In the genomic region with DNA sequence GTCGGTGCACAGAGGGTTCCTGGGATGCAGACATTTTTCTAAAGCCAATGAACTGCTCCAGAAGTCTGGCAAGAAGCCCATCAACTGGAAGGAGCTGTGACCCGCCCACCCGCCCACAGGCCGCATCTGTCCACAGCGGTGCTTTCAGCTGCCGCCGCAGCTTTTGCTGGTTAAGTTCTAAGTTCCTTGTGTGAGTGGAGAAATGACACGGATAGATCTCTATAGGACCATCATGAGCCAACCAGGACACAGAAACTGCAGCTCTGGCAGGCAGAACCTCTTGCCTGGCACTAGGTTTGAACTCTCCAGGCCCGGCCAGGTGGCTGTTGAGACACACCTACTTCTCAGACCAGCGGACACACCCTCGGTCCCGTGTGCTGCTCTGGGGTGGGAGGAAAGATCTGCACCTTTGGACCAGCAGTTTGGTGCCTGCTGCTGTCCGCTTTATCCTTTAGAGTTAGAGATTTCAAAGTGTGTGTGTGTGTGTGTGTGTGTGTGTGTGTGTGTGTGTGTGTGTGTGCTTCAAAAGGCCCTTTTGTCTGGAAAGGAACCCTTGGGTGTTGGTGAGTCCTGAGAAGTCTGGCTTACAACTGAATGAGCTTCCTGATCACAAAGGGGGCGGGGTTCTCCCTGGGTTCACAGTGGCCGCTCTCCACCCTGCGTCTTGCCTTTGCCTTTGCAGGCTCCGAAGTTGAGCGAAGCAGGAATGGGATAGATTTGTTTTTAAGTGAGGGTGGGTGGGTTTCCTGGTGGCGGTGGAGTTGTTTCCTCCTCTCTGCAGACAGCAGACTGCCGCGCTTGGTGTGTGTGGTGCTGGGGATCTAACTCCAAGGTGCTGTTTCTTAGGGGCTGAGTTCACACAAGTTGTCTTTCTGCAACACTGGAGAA, we compare ENCODE assay signal across 9 mouse cellular contexts. TPM values are rescaled to one million over a fixed set of nuclear protein-coding genes. Genes with fewer than 3 reads are reported as not detected.
DNase-seq lines count a peak whose midpoint lies in the region; ATAC-seq and TF ChIP-seq lines count a peak whose summit lies in the region.
"Had no signal": no experiment of that assay in that cellular context is flagged by ENCODE, and none has a peak within 500 bp of the region (broad histone marks: within the 10 kb centered on the region; RNA-seq: fewer than 3 reads in every experiment).

No protein-coding gene starts in this region.

- H3K36me3 ChIP-seq in liver, postnatal 0 days (replicated peaks; ENCODE audit: insufficient read depth, low read length), result peaks cover 2% of the 10 kb centered on the region; the same call in 1 of the 2 replicates
- H3K36me3 ChIP-seq in heart, postnatal 0 days (replicated peaks; ENCODE audit: control insufficient read depth, insufficient read depth, low read length), result no peaks in the 10 kb centered on the region
- peaks cover 25% of the 10 kb centered on the region for H3K36me3 ChIP-seq in limb, embryonic 14.5 days (ENCODE audit: control insufficient read depth, insufficient read depth, low read length)
- no peaks in the 10 kb centered on the region for H3K36me3 ChIP-seq in stomach, embryonic 16.5 days (ENCODE audit: control insufficient read depth, insufficient read depth, low read length)

- no peak for ATAC-seq in liver, postnatal 0 days
- ATAC-seq in heart, postnatal 0 days (ENCODE audit: insufficient read depth, low read depth), result peak; percentile 49; the same call in 1 of the 2 replicates
- ATAC-seq in limb, embryonic 14.5 days (ENCODE audit: low FRiP score, low read depth), result no peak
- ATAC-seq in stomach, embryonic 16.5 days (ENCODE audit: insufficient read depth, low FRiP score), result peak; percentile 66
- no peak for ATAC-seq in inflammation-experienced regulatory T-cells, adult 6 months

- H3K9ac ChIP-seq in liver, postnatal 0 days (replicated peaks), result no peak overlapping the region
- H3K9ac ChIP-seq in heart, postnatal 0 days (replicated peaks; ENCODE audit: low read depth, low read length), result no peak overlapping the region
- no peak overlapping the region for H3K9ac ChIP-seq in limb, embryonic 14.5 days (ENCODE audit: low read depth, low read length, severe bottlenecking)
- peak overlapping the region; percentile 33 for H3K9ac ChIP-seq in stomach, embryonic 16.5 days (ENCODE audit: low read length)

- TF ChIP-seq EP300 in liver, postnatal 0 days (IDR thresholded peaks at IDR 0.05; ENCODE audit: low read depth), result no peak
- TF ChIP-seq EP300 in heart, postnatal 0 days (IDR thresholded peaks at IDR 0.05; ENCODE audit: low read depth), result no peak

- no peaks in the 10 kb centered on the region for H3K27me3 ChIP-seq in liver, postnatal 0 days (ENCODE audit: insufficient read depth, low read length)
- H3K27me3 ChIP-seq in heart, postnatal 0 days (ENCODE audit: control insufficient read depth, insufficient read depth, low read length), result no peaks in the 10 kb centered on the region
- H3K27me3 ChIP-seq in limb, embryonic 14.5 days (ENCODE audit: control insufficient read depth, insufficient read depth, low read length), result no peaks in the 10 kb centered on the region
- H3K27me3 ChIP-seq in stomach, embryonic 16.5 days (ENCODE audit: control insufficient read depth, insufficient read depth, low read length), result no peaks in the 10 kb centered on the region

- no peak for TF ChIP-seq POLR2A in limb, embryonic 14.5 days (IDR thresholded peaks at IDR 0.05; ENCODE audit: borderline replicate concordance, extremely low read depth, insufficient read depth, insufficient read length)

- WGBS in liver, postnatal 0 days (ENCODE audit: insufficient replicate concordance), result 78% methylated on average over 21 of the region's 21 CpGs
- WGBS in heart, postnatal 0 days, result 47% methylated on average over 21 of the region's 21 CpGs
- WGBS in limb, embryonic 14.5 days, result 60% methylated on average over 19 of the region's 21 CpGs
- WGBS in stomach, embryonic 16.5 days, result 58% methylated on average over 21 of the region's 21 CpGs

- H3K9me3 ChIP-seq in liver, postnatal 0 days (ENCODE audit: low read length), result no peaks in the 10 kb centered on the region
- no peaks in the 10 kb centered on the region for H3K9me3 ChIP-seq in heart, postnatal 0 days (replicated peaks; ENCODE audit: control insufficient read depth, low read length)
- H3K9me3 ChIP-seq in limb, embryonic 14.5 days (ENCODE audit: control insufficient read depth, low read length), result no peaks in the 10 kb centered on the region
- H3K9me3 ChIP-seq in stomach, embryonic 16.5 days (replicated peaks; ENCODE audit: control insufficient read depth, low read length), result no peaks in the 10 kb centered on the region

- no peak overlapping the region for H3K4me2 ChIP-seq in liver, postnatal 0 days (ENCODE audit: low read depth, low read length)
- peak overlapping the region; percentile 42 for H3K4me2 ChIP-seq in heart, postnatal 0 days (ENCODE audit: low read depth, low read length)
- no peak overlapping the region for H3K4me2 ChIP-seq in limb, embryonic 14.5 days (replicated peaks; ENCODE audit: low read depth, low read length, severe bottlenecking)
- H3K4me2 ChIP-seq in stomach, embryonic 16.5 days (ENCODE audit: low read depth, low read length), result peak overlapping the region; percentile 25; the same call in 1 of the 2 replicates

- no peak for TF ChIP-seq CTCF in liver, postnatal 0 days (IDR thresholded peaks at IDR 0.05; ENCODE audit: low read depth)
- no peak for TF ChIP-seq CTCF in heart, postnatal 0 days (IDR thresholded peaks at IDR 0.05; ENCODE audit: low read depth)

- DNase-seq in liver, postnatal 0 days, result no peak
- no peak for DNase-seq in liver
- DNase-seq in heart, postnatal 0 days (ENCODE audit: low spot score), result peak; percentile 49
- no peak for DNase-seq in limb, embryonic 14.5 days (ENCODE audit: low spot score)
- no peak for DNase-seq in adrenal gland, adult 18-20 months (ENCODE audit: low spot score in 2 of 2)
- DNase-seq in layer of hippocampus, adult 9-10 months (ENCODE audit: low spot score), result no peak

- no peak overlapping the region for H3K4me3 ChIP-seq in liver, postnatal 0 days (ENCODE audit: low read depth, low read length)
- no peak overlapping the region for H3K4me3 ChIP-seq in heart, postnatal 0 days (ENCODE audit: low read depth, low read length)
- H3K4me3 ChIP-seq in limb, embryonic 14.5 days (replicated peaks; ENCODE audit: low read length), result no peak overlapping the region
- no peak overlapping the region for H3K4me3 ChIP-seq in stomach, embryonic 16.5 days (replicated peaks; ENCODE audit: low read length)

- H3K27ac ChIP-seq in liver, postnatal 0 days (ENCODE audit: low read depth), result peak overlapping the region; percentile 34; the same call in 1 of the 2 replicates
- peak overlapping the region; percentile 92 for H3K27ac ChIP-seq in heart, postnatal 0 days (ENCODE audit: low read depth)
- H3K27ac ChIP-seq in limb, embryonic 14.5 days (replicated peaks; ENCODE audit: low read depth, low read length), result peak overlapping the region; percentile 33; the same call in 1 of the 2 replicates
- H3K27ac ChIP-seq in stomach, embryonic 16.5 days (ENCODE audit: low read length), result peak overlapping the region; percentile 84

- peaks cover 15% of the 10 kb centered on the region for H3K4me1 ChIP-seq in liver, postnatal 0 days (ENCODE audit: insufficient read depth)
- peaks cover 32% of the 10 kb centered on the region for H3K4me1 ChIP-seq in heart, postnatal 0 days (ENCODE audit: control insufficient read depth, insufficient read depth)
- H3K4me1 ChIP-seq in limb, embryonic 14.5 days (ENCODE audit: control insufficient read depth, insufficient read depth, low read length), result peaks cover 21% of the 10 kb centered on the region
- peaks cover 25% of the 10 kb centered on the region for H3K4me1 ChIP-seq in stomach, embryonic 16.5 days (ENCODE audit: control insufficient read depth, insufficient read depth, low read length)

RNA-seq across cellular contexts. Expression of gene Acacb, which starts 7.8 kb away (rescaled TPM):
- 1.0 and 1.2 TPM in 2 replicates for polyA plus RNA-seq in liver, postnatal 0 days (2015; fragmentation: Nextera tagmentation; extraction: Ambion mirVana)
- 50.7 and 70.1 TPM in 2 replicates for total RNA-seq in heart, postnatal 0 days (2014; rRNA removed; ENCODE audit: low replicate concordance)
- 15.3 and 17.5 TPM in 2 replicates for polyA plus RNA-seq in heart, postnatal 0 days (2015; fragmentation: Nextera tagmentation; extraction: Ambion mirVana)
- polyA plus RNA-seq in limb, embryonic 14.5 days (2012; rRNA removed), result 4.9 and 6.0 TPM in 2 replicates
- 2.7 and 3.7 TPM in 2 replicates for polyA plus RNA-seq in limb, embryonic 14.5 days (2014; fragmentation: Nextera tagmentation; extraction: Ambion mirVana)
- 2.1 and 3.2 TPM in 2 replicates for polyA plus RNA-seq in stomach, embryonic 16.5 days (2015; fragmentation: Nextera tagmentation; extraction: Ambion mirVana)
- 100 to 1,000 TPM; 130 to 232 TPM for total RNA-seq in adrenal gland, adult 18-20 months (2021)
- 1 to 10 TPM; 1.3 to 4.5 (median 1.7) TPM for polyA plus RNA-seq in inflammation-experienced regulatory T-cells, adult 6 months (2017; shearing (Covaris generic))
- total RNA-seq: neutrophil, adult 5-6 weeks had no signal

RNA-seq across cellular contexts. Expression of gene Ung, which starts 8.3 kb away (rescaled TPM):
- polyA plus RNA-seq in liver, postnatal 0 days (2015; fragmentation: Nextera tagmentation; extraction: Ambion mirVana), result 11.8 TPM in 2 replicates
- total RNA-seq in heart, postnatal 0 days (2014; rRNA removed; ENCODE audit: low replicate concordance), result 15.0 and 31.4 TPM in 2 replicates
- polyA plus RNA-seq in heart, postnatal 0 days (2015; fragmentation: Nextera tagmentation; extraction: Ambion mirVana), result 25.0 and 26.5 TPM in 2 replicates
- polyA plus RNA-seq in limb, embryonic 14.5 days (2012; rRNA removed), result 31.4 and 34.0 TPM in 2 replicates
- polyA plus RNA-seq in limb, embryonic 14.5 days (2014; fragmentation: Nextera tagmentation; extraction: Ambion mirVana), result 23.7 and 26.0 TPM in 2 replicates
- polyA plus RNA-seq in stomach, embryonic 16.5 days (2015; fragmentation: Nextera tagmentation; extraction: Ambion mirVana), result 33.4 and 34.3 TPM in 2 replicates
- 1 to 10 TPM; 2.8 to 4.1 TPM for total RNA-seq in adrenal gland, adult 18-20 months (2021)
- 1 to 10 TPM; 7.8 to 9.1 (median 8.5) TPM for polyA plus RNA-seq in inflammation-experienced regulatory T-cells, adult 6 months (2017; shearing (Covaris generic))

RNA-seq across cellular contexts. Expression of gene Alkbh2, which starts 10.5 kb away (rescaled TPM):
- polyA plus RNA-seq in liver, postnatal 0 days (2015; fragmentation: Nextera tagmentation; extraction: Ambion mirVana), result 4.5 and 5.7 TPM in 2 replicates
- 0.27 and 2.4 TPM in 2 replicates for total RNA-seq in heart, postnatal 0 days (2014; rRNA removed; ENCODE audit: low replicate concordance)
- polyA plus RNA-seq in heart, postnatal 0 days (2015; fragmentation: Nextera tagmentation; extraction: Ambion mirVana), result 4.0 and 4.1 TPM in 2 replicates
- 15.5 and 18.9 TPM in 2 replicates for polyA plus RNA-seq in limb, embryonic 14.5 days (2012; rRNA removed)
- 10.9 and 11.5 TPM in 2 replicates for polyA plus RNA-seq in limb, embryonic 14.5 days (2014; fragmentation: Nextera tagmentation; extraction: Ambion mirVana)
- 4.8 and 6.1 TPM in 2 replicates for polyA plus RNA-seq in stomach, embryonic 16.5 days (2015; fragmentation: Nextera tagmentation; extraction: Ambion mirVana)
- 1 to 10 TPM; 6.3 to 8.1 TPM for total RNA-seq in adrenal gland, adult 18-20 months (2021)
- polyA plus RNA-seq in inflammation-experienced regulatory T-cells, adult 6 months (2017; shearing (Covaris generic)), result 1 to 10 TPM; 4.3 to 8.4 (median 5.4) TPM

RNA-seq across cellular contexts. Expression of gene Svop, which starts 47.2 kb away (rescaled TPM):
- polyA plus RNA-seq in liver, postnatal 0 days (2015; fragmentation: Nextera tagmentation; extraction: Ambion mirVana), result not detected in 2 replicates
- 0.19 TPM in 1 of 2 replicates, not detected in the other for total RNA-seq in heart, postnatal 0 days (2014; rRNA removed; ENCODE audit: low replicate concordance)
- 0.07 TPM in 1 of 2 replicates, not detected in the other for polyA plus RNA-seq in heart, postnatal 0 days (2015; fragmentation: Nextera tagmentation; extraction: Ambion mirVana)
- polyA plus RNA-seq in limb, embryonic 14.5 days (2012; rRNA removed), result 0.10 and 0.21 TPM in 2 replicates
- 0.11 TPM in 1 of 2 replicates, not detected in the other for polyA plus RNA-seq in limb, embryonic 14.5 days (2014; fragmentation: Nextera tagmentation; extraction: Ambion mirVana)
- polyA plus RNA-seq in stomach, embryonic 16.5 days (2015; fragmentation: Nextera tagmentation; extraction: Ambion mirVana), result 1.8 and 2.0 TPM in 2 replicates
- total RNA-seq in adrenal gland, adult 18-20 months (2021), result 1 to 10 TPM; 2.9 TPM
- polyA plus RNA-seq in inflammation-experienced regulatory T-cells, adult 6 months (2017; shearing (Covaris generic)), result not detected
- total RNA-seq: neutrophil, adult 5-6 weeks had no signal

Comparison
In these comparisons a context has a peak if more than half of its experiments do, and no peak if none do; other contexts are left out.
1. ATAC-seq: peak in heart, postnatal 0 days (single experiment) and stomach, embryonic 16.5 days (single experiment); none in liver, postnatal 0 days (single experiment), limb, embryonic 14.5 days (single experiment) and inflammation-experienced regulatory T-cells, adult 6 months (single experiment).
2. H3K27ac ChIP-seq: peak in every context shown above with its lines; median percentile 92 in heart, postnatal 0 days; 84 in stomach, embryonic 16.5 days; 34 in liver, postnatal 0 days; 33 in limb, embryonic 14.5 days.
3. H3K4me2 ChIP-seq: peak in heart, postnatal 0 days (single experiment) and stomach, embryonic 16.5 days (single experiment); none in liver, postnatal 0 days (single experiment) and limb, embryonic 14.5 days (single experiment).